Mouse (Mus musculus): ENCODE measurements around the gene Tead3.

DNA sequence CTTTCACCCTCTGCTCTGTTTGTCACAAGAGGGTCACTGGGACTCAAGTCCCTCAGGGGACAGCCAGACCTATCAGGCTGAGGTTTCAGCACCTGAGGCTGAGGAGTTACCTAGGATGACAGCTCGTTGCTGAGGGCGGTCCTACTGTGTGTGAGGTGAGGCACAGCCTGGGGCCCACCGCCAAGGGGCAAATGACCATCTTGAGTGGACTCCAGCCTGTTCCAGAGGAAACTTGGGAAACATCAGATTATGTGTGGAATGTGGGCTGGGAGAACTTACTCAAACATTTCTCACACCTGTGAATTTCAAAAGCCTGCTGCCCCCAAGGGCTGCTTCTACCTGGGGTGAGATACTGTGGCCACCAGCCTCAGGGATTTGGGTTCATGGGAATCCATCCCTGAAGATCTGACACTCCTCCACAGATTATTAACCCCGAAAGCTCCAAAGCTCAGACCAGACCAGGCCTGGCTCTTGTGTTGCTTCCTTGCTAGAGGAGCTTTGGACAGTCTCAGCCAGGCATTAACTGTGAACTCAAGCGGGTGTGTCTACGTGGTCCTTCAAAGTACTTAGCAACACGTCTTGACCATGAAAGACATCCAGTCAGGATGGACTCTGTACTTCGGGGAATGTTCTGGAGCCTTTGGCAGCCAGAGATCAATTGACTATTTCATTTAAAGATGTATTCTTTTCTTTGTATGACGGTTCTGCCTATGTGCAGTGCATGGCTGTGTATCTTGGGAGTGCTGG, 10.1 kb upstream of the Tead3 start:
- TF ChIP-seq CTCF (IDR thresholded peaks at IDR 0.05; ENCODE audit: low read depth) (no peak), EP300 (IDR thresholded peaks at IDR 0.05; ENCODE audit: low read depth) (no peak)

All from liver, embryonic 14.5 days (tissue).